Mouse (Mus musculus) erythroid progenitor cell, adult 5-6 weeks (primary cell): ENCODE measurements around the gene T2. TPM values are rescaled to one million over a fixed set of nuclear protein-coding genes. Genes with fewer than 3 reads are reported as not detected.
"Not testable (repeated sequence)": the region's sequence is repeated elsewhere in the genome, so short reads cannot be mapped to it uniquely, and the experiment has no call there.

Experiments
- ATAC-seq: replicated peaks from 2 replicates; pipeline ENCODE4 v1.8.0; 2016; ENCODE audit warnings: moderate number of reproducible peaks, mild to moderate bottlenecking, moderate TSS enrichment, inconsistent platforms; ENCODE audit not compliant: poor library complexity, low FRiP score, severe bottlenecking
- total RNA-seq, 2 experiments: library from RNA; stranded (forward) in 1 of 2; stranded (reverse) in 1 of 2; fragments of 150-400 nt in 1 of 2; fragments of 186-747, 209-891 nt in 1 of 2; gene quantifications; 2 replicates each; pipeline versions ENCODE4 v1.2.3 to v1.2.4; 2015 to 2017; ENCODE audit warnings: low replicate concordance in 2 of 2

Gene T2
- total RNA-seq (2015; ENCODE audit: low replicate concordance) = not detected in 2 replicates
- not detected in 2 replicates for total RNA-seq (2017; ENCODE audit: low replicate concordance)

GRCm38 (mm10) chr17:8355692-8356091 is at the start of gene T2:
Gene T2 (plus strand): TSS chr17:8355992.
- no peak for ATAC-seq

- ATAC-seq = peak; percentile 97
Observed at GRCm38 (mm10) chr17:8310838-8311614, 44.8 kb upstream of the T2 start, which contains the start of gene Sft2d1. Gene Sft2d1 (plus strand): TSS chr17:8311102.

GRCm38 (mm10) chr17:8311751-8312150 is 44.0 kb upstream of the T2 start:
- no peak for ATAC-seq

- no peak for ATAC-seq
Observed at GRCm38 (mm10) chr17:8313976-8314375, 41.8 kb upstream of the T2 start.

- ATAC-seq = no peak
Observed at GRCm38 (mm10) chr17:8316251-8316650, 39.5 kb upstream of the T2 start.

- ATAC-seq = not testable (repeated sequence)
Observed at GRCm38 (mm10) chr17:8326877-8327276, 28.9 kb upstream of the T2 start.

- peak; percentile 67 for ATAC-seq
Observed at GRCm38 (mm10) chr17:8328511-8329174, 27.1 kb upstream of the T2 start.

GRCm38 (mm10) chr17:8330602-8331001 is 25.2 kb upstream of the T2 start:
- ATAC-seq = no peak

- not testable (repeated sequence) for ATAC-seq
Observed at GRCm38 (mm10) chr17:8337159-8337558, 18.6 kb upstream of the T2 start, which contains the start of gene Prr18. Gene Prr18 (plus strand): TSS chr17:8337459.

- ATAC-seq = no peak
Observed at GRCm38 (mm10) chr17:8339666-8340374, 16.0 kb upstream of the T2 start.

- no peak for ATAC-seq
Observed at GRCm38 (mm10) chr17:8340407-8341359, 15.1 kb upstream of the T2 start.

GRCm38 (mm10) chr17:8341360-8341963 is 14.3 kb upstream of the T2 start:
- no peak for ATAC-seq

GRCm38 (mm10) chr17:8342706-8343105 is 13.1 kb upstream of the T2 start:
- no peak for ATAC-seq

GRCm38 (mm10) chr17:8343416-8343815 is 12.4 kb upstream of the T2 start:
- no peak for ATAC-seq

- no peak for ATAC-seq
Observed at GRCm38 (mm10) chr17:8347765-8348285, 8.0 kb upstream of the T2 start.

GRCm38 (mm10) chr17:8348941-8349340 is 6.9 kb upstream of the T2 start:
- ATAC-seq = no peak

- ATAC-seq = no peak
Observed at GRCm38 (mm10) chr17:8351088-8351487, 4.7 kb upstream of the T2 start.

- ATAC-seq = no peak
Observed at GRCm38 (mm10) chr17:8357498-8357897, 1.7 kb downstream of the T2 start.

GRCm38 (mm10) chr17:8360876-8361275 is 5.1 kb downstream of the T2 start:
- no peak for ATAC-seq
